Mouse (Mus musculus) brain, embryonic 14.5 days (tissue): ENCODE measurements around the gene Ivl.

Experiments
- CTCF ChIP-seq: fragments of 200-500 bp; IDR thresholded peaks from 2 replicates; pipeline ENCODE4 v1.5.1; 2012; ENCODE audit warnings: inconsistent platforms, mild to moderate bottlenecking, moderate library complexity, borderline replicate concordance; ENCODE audit not compliant: insufficient read depth, insufficient read length; ENCODE audit errors: extremely low read depth
- POLR2A ChIP-seq: fragments of 200-500 bp; IDR thresholded peaks from 2 replicates; pipeline ENCODE4 v1.6.1; 2012; ENCODE audit warnings: mild to moderate bottlenecking, inconsistent platforms, borderline replicate concordance; ENCODE audit not compliant: poor library complexity, insufficient read depth, insufficient read length, severe bottlenecking; ENCODE audit errors: extremely low read depth

DNA sequence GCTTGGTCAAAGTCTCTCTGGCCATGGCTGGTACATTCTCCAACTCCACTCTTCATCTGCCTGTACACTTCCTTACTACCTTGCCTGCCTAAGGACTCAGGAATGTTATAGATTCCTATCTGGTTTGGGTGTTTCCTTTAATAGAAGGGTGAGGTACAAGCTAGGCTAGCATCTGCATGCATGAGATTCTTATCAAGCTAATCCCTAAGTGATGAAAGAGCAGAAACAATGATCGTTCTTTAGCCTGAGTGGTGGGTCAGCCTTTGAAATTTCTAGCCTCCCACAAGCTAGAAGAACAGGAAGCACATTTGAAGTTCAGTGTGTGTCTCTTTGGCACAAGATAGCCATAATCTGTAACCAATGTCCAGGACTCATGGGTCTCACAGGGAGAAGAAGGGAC is 36.3 kb upstream of the Ivl start:
- TF ChIP-seq POLR2A (no peak), CTCF (no peak)
